Mouse (Mus musculus) testis, adult 2 months (tissue): ENCODE data around the gene Dis3.

Source experiments
- CTCF ChIP-seq: fragments of 200-500 bp; IDR thresholded peaks from 2 replicates; pipeline ENCODE4 v1.5.1; 2012; ENCODE audit warnings: low read depth, mild to moderate bottlenecking, inconsistent platforms, low read length, moderate library complexity; ENCODE audit not compliant: control insufficient read depth, insufficient read depth, insufficient replicate concordance
- POLR2A ChIP-seq: fragments of 200-500 bp; IDR thresholded peaks from 2 replicates; pipeline ENCODE4 v1.6.1; 2012; ENCODE audit warnings: low read depth, mild to moderate bottlenecking, inconsistent platforms, low read length, moderate library complexity; ENCODE audit not compliant: control insufficient read depth

DNA sequence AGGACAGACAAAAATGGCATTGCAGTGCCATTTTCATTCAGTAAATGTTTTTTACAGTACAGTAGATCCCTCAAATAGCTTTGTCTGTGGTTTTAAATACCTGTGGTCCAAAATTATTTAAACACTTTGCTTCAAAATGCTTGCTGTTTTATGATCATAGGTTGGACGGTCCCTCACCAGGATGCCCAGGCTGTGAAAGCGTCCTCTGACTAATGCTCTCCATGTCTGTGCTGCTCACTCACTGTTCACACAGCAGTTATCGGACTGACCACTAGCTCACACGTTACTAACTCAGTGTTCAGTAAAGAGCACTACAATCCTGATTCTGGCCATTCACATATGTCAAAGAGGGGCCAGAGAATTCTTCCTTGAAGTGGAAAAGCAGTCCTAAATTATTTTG, 28.4 kb downstream of the Dis3 start:
- TF ChIP-seq CTCF (no peak), POLR2A (no peak)
